Mouse (Mus musculus): ENCODE results near the gene Synpo2l. TPM values are rescaled to one million over a fixed set of nuclear protein-coding genes. Genes with fewer than 3 reads are reported as not detected.

The Synpo2l gene
- polyA plus RNA-seq, 1 experiment from 2014 or later: 1.5 TPM

DNA sequence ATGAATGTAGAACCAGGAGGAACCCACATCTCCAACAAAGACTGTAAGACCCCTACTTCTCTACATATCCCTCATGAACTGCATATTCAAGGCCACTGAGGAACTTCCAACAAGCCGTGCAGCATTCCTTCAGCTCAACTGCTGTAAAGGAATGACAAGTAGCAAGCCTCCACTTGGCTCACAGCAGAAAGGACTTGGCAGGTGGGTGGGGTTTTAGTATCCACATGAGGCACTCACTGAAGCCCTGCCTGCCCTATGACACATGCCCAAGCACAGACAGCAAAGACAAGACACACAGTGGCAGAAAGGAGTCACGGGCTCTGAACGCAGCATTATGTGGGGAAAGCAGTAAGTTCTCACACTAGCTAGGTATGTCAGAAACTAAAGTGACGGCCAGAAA is 58.0 kb downstream of the Synpo2l start:
- Histone ChIP-seq H3K4me1 (replicated peaks; ENCODE audit: control insufficient read depth, insufficient read depth, low read length) (peaks cover 4% of the 10 kb centered on the region; the same call in 1 of the 2 replicates), H3K9me3 (ENCODE audit: control insufficient read depth, low read length) (no peaks in the 10 kb centered on the region), H3K9ac (ENCODE audit: low read depth, low read length) (no peak overlapping the region), H3K27ac (ENCODE audit: low read depth, low read length) (no peak overlapping the region), H3K4me2 (no peak overlapping the region), H3K27me3 (replicated peaks; ENCODE audit: control insufficient read depth, insufficient read depth, low read length) (no peaks in the 10 kb centered on the region), H3K36me3 (ENCODE audit: control insufficient read depth, insufficient read depth, low read length) (no peaks in the 10 kb centered on the region), H3K4me3 (ENCODE audit: low read depth, low read length) (no peak overlapping the region)
- DNase-seq (ENCODE audit: low spot score): no peak
- 83% methylated on average over 4 of the region's 4 CpGs for WGBS
- ATAC-seq (replicated peaks; ENCODE audit: low FRiP score): no peak

GRCm38 (mm10) chr14:20609519-20609918 is 58.6 kb downstream of the Synpo2l start:
- ATAC-seq (replicated peaks; ENCODE audit: low FRiP score): no peak
- no peak overlapping the region for H3K4me2 ChIP-seq
- H3K4me1 ChIP-seq (replicated peaks; ENCODE audit: control insufficient read depth, insufficient read depth, low read length): 0 out of 2 replicates have a peak, but pooled peaks cover under 1% of the 10 kb centered on the region

More at GRCm38 (mm10) chr14:20609519-20609918, 58.6 kb downstream of the Synpo2l start:
- Histone ChIP-seq H3K36me3 (ENCODE audit: control insufficient read depth, insufficient read depth, low read length) (no peaks in the 10 kb centered on the region), H3K9ac (ENCODE audit: low read depth, low read length) (no peak overlapping the region), H3K27me3 (replicated peaks; ENCODE audit: control insufficient read depth, insufficient read depth, low read length) (no peaks in the 10 kb centered on the region), H3K27ac (ENCODE audit: low read depth, low read length) (no peak overlapping the region), H3K4me3 (ENCODE audit: low read depth, low read length) (no peak overlapping the region), H3K9me3 (ENCODE audit: control insufficient read depth, low read length) (no peaks in the 10 kb centered on the region)
- 83% methylated on average over 3 of the region's 3 CpGs for WGBS
- DNase-seq (ENCODE audit: low spot score): no peak

Small RNA genes lying within 50 kb of the gene (microRNA-seq; reads per million reads assigned to microRNA genes)
- gene Mir6946 (ENCODE audit: borderline number of aligned reads): 2.8 reads per million

Other genes with a start within 250 kb of the Synpo2l start
- gene Cfap70, start 216.1 kb downstream of the Synpo2l start, polyA plus RNA-seq (2014; fragmentation: Nextera tagmentation; extraction: Ambion mirVana): 0.17 TPM in 1 of 2 replicates, not detected in the other
- gene Anxa7, start 188.2 kb downstream of the Synpo2l start, polyA plus RNA-seq (2014; fragmentation: Nextera tagmentation; extraction: Ambion mirVana): 52.8 and 56.5 TPM in 2 replicates
- gene Mss51, start 171.5 kb downstream of the Synpo2l start, polyA plus RNA-seq (2014; fragmentation: Nextera tagmentation; extraction: Ambion mirVana): 0.86 and 1.2 TPM in 2 replicates
- gene Ppp3cb, start 121.8 kb downstream of the Synpo2l start, polyA plus RNA-seq (2014; fragmentation: Nextera tagmentation; extraction: Ambion mirVana): 41.9 and 42.0 TPM in 2 replicates
- gene Usp54, start 27.3 kb downstream of the Synpo2l start, polyA plus RNA-seq (2014; fragmentation: Nextera tagmentation; extraction: Ambion mirVana): 5.8 and 6.0 TPM in 2 replicates
- gene Myoz1, start 11.8 kb downstream of the Synpo2l start, polyA plus RNA-seq (2014; fragmentation: Nextera tagmentation; extraction: Ambion mirVana): 0.23 and 0.95 TPM in 2 replicates
- gene Sec24c, start 6.0 kb upstream of the Synpo2l start, polyA plus RNA-seq (2014; fragmentation: Nextera tagmentation; extraction: Ambion mirVana): 85.5 and 99.0 TPM in 2 replicates
- 14.2 and 14.9 TPM in 2 replicates for gene Fut11, start 26.6 kb upstream of the Synpo2l start, polyA plus RNA-seq (2014; fragmentation: Nextera tagmentation; extraction: Ambion mirVana)
- gene Chchd1, start 34.7 kb upstream of the Synpo2l start, polyA plus RNA-seq (2014; fragmentation: Nextera tagmentation; extraction: Ambion mirVana): 247 and 250 TPM in 2 replicates
- 12.0 and 17.2 TPM in 2 replicates for gene Zswim8, start 39.2 kb upstream of the Synpo2l start, polyA plus RNA-seq (2014; fragmentation: Nextera tagmentation; extraction: Ambion mirVana)
- 32.6 and 34.5 TPM in 2 replicates for gene Ndst2, start 66.2 kb upstream of the Synpo2l start, polyA plus RNA-seq (2014; fragmentation: Nextera tagmentation; extraction: Ambion mirVana)
- 23.0 and 28.6 TPM in 2 replicates for gene Camk2g, start 125.7 kb upstream of the Synpo2l start, polyA plus RNA-seq (2014; fragmentation: Nextera tagmentation; extraction: Ambion mirVana)
- 0.49 and 0.88 TPM in 2 replicates for gene Plau, start 168.3 kb upstream of the Synpo2l start, polyA plus RNA-seq (2014; fragmentation: Nextera tagmentation; extraction: Ambion mirVana)